Mouse (Mus musculus) brain, embryonic 14.5 days (tissue): ENCODE results near the gene Eml1. TPM values are rescaled to one million over a fixed set of nuclear protein-coding genes. Genes with fewer than 3 reads are reported as not detected.

Source experiments
- DNase-seq: peaks from one replicate; pipeline ENCODE4 v3.0.0-alpha.2; 2011; ENCODE audit warnings: low read depth
- CTCF ChIP-seq: fragments of 200-500 bp; IDR thresholded peaks from 2 replicates; pipeline ENCODE4 v1.5.1; 2012; ENCODE audit warnings: inconsistent platforms, mild to moderate bottlenecking, moderate library complexity, borderline replicate concordance; ENCODE audit not compliant: insufficient read depth, insufficient read length; ENCODE audit errors: extremely low read depth
- POLR2A ChIP-seq: fragments of 200-500 bp; IDR thresholded peaks from 2 replicates; pipeline ENCODE4 v1.6.1; 2012; ENCODE audit warnings: mild to moderate bottlenecking, inconsistent platforms, borderline replicate concordance; ENCODE audit not compliant: poor library complexity, insufficient read depth, insufficient read length, severe bottlenecking; ENCODE audit errors: extremely low read depth
- polyA plus RNA-seq: library from polyadenylated mRNA; depleted of rRNA; stranded (reverse); fragments of >200 nt; gene quantifications from 2 replicates; pipeline ENCODE4 v1.2.3, GENCODE M21; 2012

Eml1 gene
- polyA plus RNA-seq, 1 experiment = 45.6 TPM

GRCm38 (mm10) chr12:108392254-108393044 lies 21.7 kb downstream of the Eml1 start:
- no peak for DNase-seq
- TF ChIP-seq CTCF (no peak), POLR2A (no peak)

- TF ChIP-seq POLR2A (no peak), CTCF (no peak)
- DNase-seq = no peak
Measured at GRCm38 (mm10) chr12:108393082-108393481, 22.3 kb downstream of the Eml1 start.

GRCm38 (mm10) chr12:108393637-108394036 lies 22.9 kb downstream of the Eml1 start:
- no peak for TF ChIP-seq POLR2A
- no peak for TF ChIP-seq CTCF
- DNase-seq = no peak

GRCm38 (mm10) chr12:108394534-108395284 lies 24.0 kb downstream of the Eml1 start:
- TF ChIP-seq POLR2A (no peak), CTCF (no peak)
- DNase-seq = no peak

- TF ChIP-seq CTCF (no peak), POLR2A (no peak)
- DNase-seq = no peak
Measured at GRCm38 (mm10) chr12:108395285-108395660, 24.5 kb downstream of the Eml1 start.

GRCm38 (mm10) chr12:108396081-108396947 lies 25.6 kb downstream of the Eml1 start:
- DNase-seq = peak; percentile 99

GRCm38 (mm10) chr12:108398681-108399080 lies 27.9 kb downstream of the Eml1 start:
- no peak for DNase-seq
- TF ChIP-seq CTCF (no peak), POLR2A (no peak)

More at GRCm38 (mm10) chr12:108396081-108396947, 25.6 kb downstream of the Eml1 start:
- TF ChIP-seq POLR2A = no peak
- TF ChIP-seq CTCF = no peak

- no peak for DNase-seq
- TF ChIP-seq CTCF (no peak), POLR2A (no peak)
Measured at GRCm38 (mm10) chr12:108399191-108399590, 28.4 kb downstream of the Eml1 start.

- TF ChIP-seq CTCF (no peak), POLR2A (no peak)
- no peak for DNase-seq
Measured at GRCm38 (mm10) chr12:108400951-108401350, 30.2 kb downstream of the Eml1 start.

GRCm38 (mm10) chr12:108403957-108404356 lies 33.2 kb downstream of the Eml1 start:
- TF ChIP-seq CTCF (no peak), POLR2A (no peak)
- DNase-seq = peak; percentile 45

- no peak for TF ChIP-seq CTCF
- TF ChIP-seq POLR2A = no peak
- no peak for DNase-seq
Measured at GRCm38 (mm10) chr12:108409100-108409499, 38.3 kb downstream of the Eml1 start.
